Mouse (Mus musculus): ENCODE measurements at regions not wholly inside any gene's neighbourhood (a gene's known extent, or its start where the extent isn't known, plus 50 kb on each side); places are given as distances from the start of the nearest gene placed in this dataset.
A peak's percentile ranks its signal among the peaks of the same experiment; 100 is the strongest.

DNA sequence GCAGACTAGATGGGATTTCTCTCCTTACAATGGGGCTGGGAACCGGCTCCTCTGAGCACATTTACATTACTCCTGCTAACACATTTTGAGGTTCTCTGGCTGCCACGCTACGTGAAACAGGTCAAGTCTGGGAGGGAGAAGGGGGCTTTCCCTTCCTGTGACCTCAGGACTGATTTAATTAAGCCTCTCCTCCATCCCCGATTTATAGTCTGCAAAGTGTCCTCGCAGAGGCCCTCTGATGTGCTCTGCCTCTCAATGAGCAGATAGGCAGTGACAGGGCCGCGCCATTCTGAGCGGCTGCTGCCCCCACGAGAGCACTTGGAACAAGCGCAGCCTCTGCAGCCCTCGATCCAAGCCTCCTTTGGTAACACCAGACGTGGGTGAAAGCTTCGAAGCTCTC is 86.5 kb upstream of the Creb1 start:
- Histone ChIP-seq H3K4me2 (ENCODE audit: low read depth, low read length) (no peak overlapping the region), H3K4me1 (ENCODE audit: control insufficient read depth, insufficient read depth) (no peaks in the 10 kb centered on the region), H3K9ac (replicated peaks; ENCODE audit: low read depth, low read length) (no peak overlapping the region), H3K4me3 (ENCODE audit: low read depth, low read length) (no peak overlapping the region), H3K36me3 (replicated peaks; ENCODE audit: control insufficient read depth, insufficient read depth, low read length) (no peaks in the 10 kb centered on the region), H3K27me3 (ENCODE audit: control insufficient read depth, insufficient read depth, low read length) (no peaks in the 10 kb centered on the region), H3K27ac (ENCODE audit: low read depth) (no peak overlapping the region), H3K9me3 (replicated peaks; ENCODE audit: control insufficient read depth, low read length) (no peaks in the 10 kb centered on the region)
- peak; percentile 77 for DNase-seq (ENCODE audit: low spot score)
- 10% methylated on average over 13 of the region's 13 CpGs for WGBS
- no peak for TF ChIP-seq EP300 (IDR thresholded peaks at IDR 0.05; ENCODE audit: low read depth)
- peak; percentile 87 for TF ChIP-seq CTCF (IDR thresholded peaks at IDR 0.05; ENCODE audit: low read depth)
- peak; percentile 91 for ATAC-seq (ENCODE audit: insufficient read depth, low read depth)

DNA sequence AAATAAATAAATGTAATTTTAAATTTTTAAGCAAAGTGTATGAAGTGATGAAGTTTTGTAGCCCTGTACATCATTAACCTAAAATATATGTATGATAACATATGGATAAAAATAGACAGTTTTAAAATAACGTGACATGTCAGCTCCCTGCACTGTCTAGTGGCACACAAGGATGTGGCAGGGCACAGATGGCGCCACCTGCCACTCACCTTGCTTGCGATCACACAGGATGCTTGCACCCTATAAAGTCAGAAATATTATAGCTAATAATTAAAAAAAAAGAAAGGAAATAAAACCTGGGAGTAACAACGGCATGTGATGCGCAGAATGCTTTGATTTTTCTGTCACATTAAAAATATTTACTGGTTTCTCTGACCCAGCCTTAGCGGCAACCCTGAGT is 89.0 kb upstream of the Creb1 start:
- H3K9ac ChIP-seq (replicated peaks; ENCODE audit: low read depth, low read length) = no peak overlapping the region
- no peaks in the 10 kb centered on the region for H3K27me3 ChIP-seq (ENCODE audit: control insufficient read depth, insufficient read depth, low read length)
- 82% methylated on average over 6 of the region's 6 CpGs for WGBS
- no peak overlapping the region for H3K4me3 ChIP-seq (ENCODE audit: low read depth, low read length)
- no peaks in the 10 kb centered on the region for H3K4me1 ChIP-seq (ENCODE audit: control insufficient read depth, insufficient read depth)
- TF ChIP-seq EP300 (IDR thresholded peaks at IDR 0.05; ENCODE audit: low read depth) = no peak
- no peak for TF ChIP-seq CTCF (IDR thresholded peaks at IDR 0.05; ENCODE audit: low read depth)
- no peaks in the 10 kb centered on the region for H3K9me3 ChIP-seq (replicated peaks; ENCODE audit: control insufficient read depth, low read length)
- no peak for DNase-seq (ENCODE audit: low spot score)
- no peak for ATAC-seq (ENCODE audit: insufficient read depth, low read depth)
- H3K4me2 ChIP-seq (ENCODE audit: low read depth, low read length) = no peak overlapping the region
- H3K27ac ChIP-seq (ENCODE audit: low read depth) = no peak overlapping the region
- no peaks in the 10 kb centered on the region for H3K36me3 ChIP-seq (replicated peaks; ENCODE audit: control insufficient read depth, insufficient read depth, low read length)

DNA sequence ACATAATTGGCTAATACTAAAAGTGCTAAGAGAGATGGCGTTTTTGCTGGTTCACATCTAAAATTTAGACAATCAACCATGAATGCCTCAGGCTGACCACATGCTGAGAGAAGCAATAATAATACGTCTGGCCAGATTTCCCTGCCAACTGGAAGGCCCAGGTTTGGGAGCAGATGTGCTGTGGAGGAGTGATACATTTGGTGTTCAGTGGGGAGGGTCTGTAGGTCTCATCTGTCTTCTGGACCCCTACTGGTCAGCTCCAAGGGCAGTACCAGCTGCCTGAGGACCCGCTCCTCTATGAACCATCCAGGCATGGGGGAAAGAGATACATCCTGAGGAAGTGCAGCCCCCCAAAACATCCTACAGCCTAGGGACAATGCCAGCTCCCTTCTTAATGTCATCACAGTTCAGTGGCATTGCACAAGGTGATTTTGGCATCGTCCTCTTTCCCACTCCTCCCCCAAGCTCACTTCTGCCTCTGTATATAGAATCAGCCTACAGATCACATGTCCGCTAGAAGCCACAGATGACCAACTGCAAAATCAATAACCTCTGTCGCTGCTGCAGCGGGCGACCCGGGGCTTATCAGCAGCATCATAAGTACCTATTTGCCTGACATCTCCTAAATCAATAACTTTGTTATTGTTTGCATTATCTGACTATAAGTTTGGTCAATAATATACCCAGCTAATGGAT is 90.1 kb upstream of the Creb1 start:
- ATAC-seq (ENCODE audit: insufficient read depth, low read depth) (no peak), DNase-seq (ENCODE audit: low spot score) (no peak)
- H3K4me3 ChIP-seq (ENCODE audit: low read depth, low read length) = no peak overlapping the region
- no peaks in the 10 kb centered on the region for H3K9me3 ChIP-seq (replicated peaks; ENCODE audit: control insufficient read depth, low read length)
- H3K27me3 ChIP-seq (ENCODE audit: control insufficient read depth, insufficient read depth, low read length) = no peaks in the 10 kb centered on the region
- TF ChIP-seq EP300 (IDR thresholded peaks at IDR 0.05; ENCODE audit: low read depth) = no peak
- no peak for TF ChIP-seq CTCF (IDR thresholded peaks at IDR 0.05; ENCODE audit: low read depth)
- no peaks in the 10 kb centered on the region for H3K4me1 ChIP-seq (ENCODE audit: control insufficient read depth, insufficient read depth)
- no peak overlapping the region for H3K4me2 ChIP-seq (ENCODE audit: low read depth, low read length)
- no peaks in the 10 kb centered on the region for H3K36me3 ChIP-seq (replicated peaks; ENCODE audit: control insufficient read depth, insufficient read depth, low read length)
- H3K27ac ChIP-seq (ENCODE audit: low read depth) = no peak overlapping the region
- H3K9ac ChIP-seq (replicated peaks; ENCODE audit: low read depth, low read length) = no peak overlapping the region
- WGBS = 80% methylated on average over 9 of the region's 9 CpGs

DNA sequence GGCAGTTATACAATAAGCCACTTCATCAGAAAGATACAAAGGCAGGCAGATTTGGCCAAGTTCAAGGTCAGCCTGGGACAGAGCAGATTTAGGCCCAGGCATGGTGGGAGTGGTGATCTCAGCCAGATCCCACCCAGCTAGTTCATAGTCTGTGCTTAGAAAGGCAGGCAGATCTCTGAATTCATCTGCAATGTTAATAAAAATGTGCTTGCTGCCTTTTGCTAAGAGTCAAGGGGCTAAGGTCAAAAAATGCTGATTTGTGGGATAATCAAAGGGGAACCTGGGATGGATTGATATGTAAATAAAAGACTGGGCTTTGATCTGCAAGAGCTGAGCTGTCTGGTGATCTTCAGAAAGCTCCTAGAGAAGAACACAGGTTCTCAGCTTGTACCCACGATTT is 109.2 kb upstream of the Creb1 start:
- Histone ChIP-seq H3K27ac (ENCODE audit: low read depth) (no peak overlapping the region), H3K4me3 (ENCODE audit: low read depth, low read length) (no peak overlapping the region), H3K9me3 (replicated peaks; ENCODE audit: control insufficient read depth, low read length) (0 out of 2 replicates have a peak, but pooled peaks cover 3% of the 10 kb centered on the region), H3K9ac (replicated peaks; ENCODE audit: low read depth, low read length) (no peak overlapping the region), H3K27me3 (ENCODE audit: control insufficient read depth, insufficient read depth, low read length) (no peaks in the 10 kb centered on the region), H3K4me2 (ENCODE audit: low read depth, low read length) (no peak overlapping the region), H3K4me1 (ENCODE audit: control insufficient read depth, insufficient read depth) (no peaks in the 10 kb centered on the region), H3K36me3 (replicated peaks; ENCODE audit: control insufficient read depth, insufficient read depth, low read length) (no peaks in the 10 kb centered on the region)
- 60% methylated on average over 1 of the region's 1 CpGs for WGBS
- no peak for DNase-seq (ENCODE audit: low spot score)
- TF ChIP-seq EP300 (IDR thresholded peaks at IDR 0.05; ENCODE audit: low read depth) (no peak), CTCF (IDR thresholded peaks at IDR 0.05; ENCODE audit: low read depth) (no peak)
- ATAC-seq (ENCODE audit: insufficient read depth, low read depth) = no peak

DNA sequence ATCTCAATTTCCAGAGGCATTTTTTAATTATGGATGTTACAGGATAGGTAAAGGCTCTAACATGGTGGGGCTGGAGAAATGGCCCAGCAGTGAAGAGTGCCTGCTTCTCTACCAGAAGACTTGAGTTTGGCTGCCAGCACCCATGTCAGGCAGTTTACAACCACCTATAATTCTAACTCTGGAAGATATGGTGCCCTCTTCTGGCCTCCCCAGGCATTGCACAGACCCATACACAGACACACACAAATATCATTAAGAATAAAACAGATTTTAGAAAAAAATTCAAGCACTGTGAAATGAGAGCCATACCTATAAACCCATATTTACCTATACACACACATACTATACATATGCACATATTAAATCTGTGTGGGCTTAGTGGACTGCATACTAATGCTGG is 113.9 kb upstream of the Creb1 start:
- Histone ChIP-seq H3K27ac (ENCODE audit: low read depth) (no peak overlapping the region), H3K4me2 (ENCODE audit: low read depth, low read length) (no peak overlapping the region), H3K9me3 (replicated peaks; ENCODE audit: control insufficient read depth, low read length) (0 out of 2 replicates have a peak, but pooled peaks cover 4% of the 10 kb centered on the region), H3K36me3 (replicated peaks; ENCODE audit: control insufficient read depth, insufficient read depth, low read length) (no peaks in the 10 kb centered on the region), H3K4me1 (ENCODE audit: control insufficient read depth, insufficient read depth) (no peaks in the 10 kb centered on the region), H3K27me3 (ENCODE audit: control insufficient read depth, insufficient read depth, low read length) (no peaks in the 10 kb centered on the region), H3K9ac (replicated peaks; ENCODE audit: low read depth, low read length) (no peak overlapping the region), H3K4me3 (ENCODE audit: low read depth, low read length) (no peak overlapping the region)
- ATAC-seq (ENCODE audit: insufficient read depth, low read depth) (no peak), DNase-seq (ENCODE audit: low spot score) (no peak)
- no peak for TF ChIP-seq EP300 (IDR thresholded peaks at IDR 0.05; ENCODE audit: low read depth)
- no peak for TF ChIP-seq CTCF (IDR thresholded peaks at IDR 0.05; ENCODE audit: low read depth)

DNA sequence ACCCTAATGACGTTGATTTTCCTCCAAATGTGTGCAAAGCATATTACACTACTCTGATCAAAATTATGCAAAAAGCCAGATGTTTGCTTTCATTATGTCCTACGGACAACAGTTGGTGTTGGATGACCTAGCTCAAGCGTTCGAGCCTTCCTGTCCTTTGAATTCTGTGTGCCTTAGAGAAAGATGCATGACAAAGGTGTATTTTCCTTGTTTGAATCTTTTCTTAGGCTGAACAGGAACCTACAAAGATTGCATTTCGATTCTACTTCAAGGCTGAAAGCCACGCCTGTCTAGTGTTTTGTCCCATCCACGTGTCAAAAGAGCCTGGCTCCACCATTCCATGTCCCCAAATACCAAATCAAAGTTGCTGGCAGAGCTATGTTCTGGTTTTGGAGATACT is 116.5 kb upstream of the Creb1 start:
- 68% methylated on average over 7 of the region's 7 CpGs for WGBS
- TF ChIP-seq EP300 (IDR thresholded peaks at IDR 0.05; ENCODE audit: low read depth) (no peak), CTCF (IDR thresholded peaks at IDR 0.05; ENCODE audit: low read depth) (no peak)

More for the DNA sequence above, 116.5 kb upstream of the Creb1 start:
- ATAC-seq (ENCODE audit: insufficient read depth, low read depth) = no peak
- no peak for DNase-seq (ENCODE audit: low spot score)
- Histone ChIP-seq H3K9me3 (replicated peaks; ENCODE audit: control insufficient read depth, low read length) (0 out of 2 replicates have a peak, but pooled peaks cover 4% of the 10 kb centered on the region), H3K27me3 (ENCODE audit: control insufficient read depth, insufficient read depth, low read length) (no peaks in the 10 kb centered on the region), H3K4me3 (ENCODE audit: low read depth, low read length) (no peak overlapping the region), H3K4me2 (ENCODE audit: low read depth, low read length) (no peak overlapping the region), H3K36me3 (replicated peaks; ENCODE audit: control insufficient read depth, insufficient read depth, low read length) (no peaks in the 10 kb centered on the region), H3K4me1 (ENCODE audit: control insufficient read depth, insufficient read depth) (no peaks in the 10 kb centered on the region), H3K27ac (ENCODE audit: low read depth) (no peak overlapping the region), H3K9ac (replicated peaks; ENCODE audit: low read depth, low read length) (no peak overlapping the region)
